Mouse (Mus musculus): ENCODE results near the gene Asxl2. TPM values are rescaled to one million over a fixed set of nuclear protein-coding genes. Genes with fewer than 3 reads are reported as not detected.
"Not testable (repeated sequence)": the region's sequence is repeated elsewhere in the genome, so short reads cannot be mapped to it uniquely, and the experiment has no call there.

Asxl2 gene
- total and polyA plus RNA-seq, 3 experiments: 11.6 to 18.9 (median 15.2) TPM

- H3K27ac ChIP-seq (ENCODE audit: insufficient read depth, low read depth): no peak overlapping the region
These were observed 92.1 kb downstream of the Asxl2 start for GRCm38 (mm10) chr12:3518665-3519297.

GRCm38 (mm10) chr12:3521806-3522205, 95.1 kb downstream of the Asxl2 start:
- dilution Hi-C loops (cut with MboI; ENCODE audit: extremely low pct_ligation_motif_present, extremely low pct_unique_long_range_greater_than_20kb, low sequenced_read_pairs); H3K4me2 ChIP-seq (ENCODE audit: insufficient read depth, low read depth, poor library complexity, severe bottlenecking); in situ Hi-C loops (cut with MboI; ENCODE audit: low pct_ligation_motif_present, low pct_unique_long_range_greater_than_20kb, low sequenced_read_pairs): not testable (repeated sequence)

More at GRCm38 (mm10) chr12:3518665-3519297, 92.1 kb downstream of the Asxl2 start:
- H3K27me3 ChIP-seq (replicated peaks): no peaks in the 10 kb centered on the region
- TF ChIP-seq CHD1 (IDR thresholded peaks at IDR 0.05; ENCODE audit: low read depth, low read length): no peak
- TF ChIP-seq ZMIZ1 (IDR thresholded peaks at IDR 0.05; ENCODE audit: low read depth, low read length): no peak
- no peak for TF ChIP-seq USF2 (conservative IDR thresholded peaks at IDR 0.05; ENCODE audit: low read depth, low read length)
- no peak for TF ChIP-seq E2F4 (IDR thresholded peaks at IDR 0.05; ENCODE audit: insufficient replicate concordance, low read depth, low read length)
- TF ChIP-seq JUN (IDR thresholded peaks at IDR 0.05; ENCODE audit: insufficient read depth, low read depth, low read length): no peak
- no peak for TF ChIP-seq ZKSCAN1 (IDR thresholded peaks at IDR 0.05; ENCODE audit: borderline replicate concordance, low read depth, low read length)
- no peak for TF ChIP-seq POLR2A (IDR thresholded peaks at IDR 0.05; ENCODE audit: low read depth, low read length)
- TF ChIP-seq PAX5 (IDR thresholded peaks at IDR 0.05; ENCODE audit: low read length): no peak
- no peak for TF ChIP-seq CHD2 (IDR thresholded peaks at IDR 0.05; ENCODE audit: low read length)
- TF ChIP-seq MAFK (IDR thresholded peaks at IDR 0.05; ENCODE audit: insufficient replicate concordance, low read length): no peak
- no peak for TF ChIP-seq SIN3A (IDR thresholded peaks at IDR 0.05; ENCODE audit: low read length)
- no peak for TF ChIP-seq NRF1 (IDR thresholded peaks at IDR 0.05; ENCODE audit: low read depth, low read length)
- TF ChIP-seq MEF2A (IDR thresholded peaks at IDR 0.05; ENCODE audit: borderline replicate concordance, low read depth, low read length): no peak
- TF ChIP-seq UBTF (IDR thresholded peaks at IDR 0.05; ENCODE audit: low read depth, low read length): no peak
- no peak for TF ChIP-seq TBP (conservative IDR thresholded peaks at IDR 0.05; ENCODE audit: low read depth, low read length)
- no peak for TF ChIP-seq POLR2AphosphoS2 (IDR thresholded peaks at IDR 0.05; ENCODE audit: low read depth, low read length)
- no peak for TF ChIP-seq ELF1 (IDR thresholded peaks at IDR 0.05; ENCODE audit: low read depth, low read length)
- H3K36me3 ChIP-seq (replicated peaks in 1 of 2; ENCODE audit: control insufficient read depth in 1 of 2, insufficient read depth in 1 of 2, low read length in 1 of 2): no peaks in the 10 kb centered on the region
- H3K4me3 ChIP-seq (replicated peaks in 1 of 3; ENCODE audit: low read depth in 2 of 3, low read length in 2 of 3, poor library complexity in 1 of 3): no peak overlapping the region
- no peaks in the 10 kb centered on the region for H3K79me2 ChIP-seq (replicated peaks; ENCODE audit: control insufficient read depth, extremely low read depth, insufficient read depth, poor library complexity, severe bottlenecking)
- H3K9me3 ChIP-seq (replicated peaks; ENCODE audit: low read length): no peaks in the 10 kb centered on the region
- H3K4me2 ChIP-seq (ENCODE audit: insufficient read depth, low read depth, poor library complexity, severe bottlenecking): no peak overlapping the region
- H3K4me1 ChIP-seq (ENCODE audit: control insufficient read depth in 1 of 2, insufficient read depth in 2 of 2): no peaks in the 10 kb centered on the region
- in situ Hi-C loops (cut with MboI; ENCODE audit: low pct_ligation_motif_present, low pct_unique_long_range_greater_than_20kb, low sequenced_read_pairs): no loop called here
- H3K9ac ChIP-seq (ENCODE audit: insufficient read depth, low read depth): no peak overlapping the region
- dilution Hi-C loops (cut with MboI; ENCODE audit: extremely low pct_ligation_motif_present, extremely low pct_unique_long_range_greater_than_20kb, low sequenced_read_pairs): no loop called here
- no peak for DNase-seq (ENCODE audit: extremely low read depth)

More at GRCm38 (mm10) chr12:3521806-3522205, 95.1 kb downstream of the Asxl2 start:
- H3K79me2 ChIP-seq (replicated peaks; ENCODE audit: control insufficient read depth, extremely low read depth, insufficient read depth, poor library complexity, severe bottlenecking); H3K27ac ChIP-seq (ENCODE audit: insufficient read depth, low read depth); H3K4me3 ChIP-seq (replicated peaks in 1 of 3; ENCODE audit: low read depth in 2 of 3, low read length in 2 of 3, poor library complexity in 1 of 3); H3K36me3 ChIP-seq (replicated peaks in 1 of 2; ENCODE audit: control insufficient read depth in 1 of 2, insufficient read depth in 1 of 2, low read length in 1 of 2); DNase-seq (ENCODE audit: extremely low read depth); H3K4me1 ChIP-seq (ENCODE audit: control insufficient read depth in 1 of 2, insufficient read depth in 2 of 2); H3K27me3 ChIP-seq (replicated peaks); H3K9ac ChIP-seq (ENCODE audit: insufficient read depth, low read depth); H3K9me3 ChIP-seq (replicated peaks; ENCODE audit: low read length): not testable (repeated sequence)
